Mouse (Mus musculus): Measurements from ENCODE around the gene Ccdc117. TPM values are rescaled to one million over a fixed set of nuclear protein-coding genes. Genes with fewer than 3 reads are reported as not detected.

Gene Ccdc117
- total and polyA plus RNA-seq, 3 experiments = 24.3 to 38.9 (median 27.0) TPM

DNA sequence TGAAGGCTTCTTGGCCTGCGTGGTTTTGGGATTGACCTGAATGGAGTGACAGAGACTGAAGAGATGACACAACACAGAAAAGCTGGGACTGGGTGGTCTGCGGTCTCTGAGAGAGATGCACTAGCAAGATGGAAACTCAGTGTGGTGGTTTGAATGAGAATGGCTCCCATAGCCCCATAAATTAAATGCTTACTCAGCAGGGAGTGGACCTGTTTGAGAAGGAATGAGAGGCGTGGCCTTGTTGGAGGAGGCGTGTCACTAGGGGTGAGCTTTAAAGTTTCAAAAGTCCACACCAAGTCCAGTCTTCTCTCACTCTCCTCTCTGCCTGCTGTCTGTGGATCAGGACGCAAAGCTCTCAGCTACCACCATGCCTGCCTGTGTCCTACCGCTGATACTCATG is 25.7 kb upstream of the Ccdc117 start:
- dilution Hi-C loops (cut with MboI; ENCODE audit: extremely low pct_ligation_motif_present, extremely low pct_unique_long_range_greater_than_20kb, low sequenced_read_pairs) (no loop called here), in situ Hi-C loops (cut with MboI; ENCODE audit: low pct_ligation_motif_present, low pct_unique_long_range_greater_than_20kb, low sequenced_read_pairs) (loop anchor here (10.0 kb wide), 1 partner anchor 67 kb away; no protein-coding TSS in a partner anchor)
- peaks cover 6% of the 10 kb centered on the region for H3K9me3 ChIP-seq (replicated peaks; ENCODE audit: low read length)
- H3K79me2 ChIP-seq (replicated peaks; ENCODE audit: control insufficient read depth, extremely low read depth, insufficient read depth, poor library complexity, severe bottlenecking) = no peaks in the 10 kb centered on the region
- no peaks in the 10 kb centered on the region for H3K27me3 ChIP-seq (replicated peaks)
- no peak for DNase-seq (ENCODE audit: extremely low read depth)
- no peak overlapping the region for H3K27ac ChIP-seq (ENCODE audit: insufficient read depth, low read depth)
- no peaks in the 10 kb centered on the region for H3K36me3 ChIP-seq (replicated peaks in 1 of 2; ENCODE audit: control insufficient read depth in 1 of 2, insufficient read depth in 1 of 2, low read length in 1 of 2)
- H3K9ac ChIP-seq (ENCODE audit: insufficient read depth, low read depth) = no peak overlapping the region
- no peak overlapping the region for H3K4me3 ChIP-seq (replicated peaks in 1 of 3; ENCODE audit: low read depth in 2 of 3, low read length in 2 of 3, poor library complexity in 1 of 3)
- no peak overlapping the region for H3K4me2 ChIP-seq (ENCODE audit: insufficient read depth, low read depth, poor library complexity, severe bottlenecking)
- no peak for TF ChIP-seq TBP (conservative IDR thresholded peaks at IDR 0.05; ENCODE audit: low read depth, low read length)
- no peak for TF ChIP-seq E2F4 (IDR thresholded peaks at IDR 0.05; ENCODE audit: insufficient replicate concordance, low read depth, low read length)
- TF ChIP-seq ZNF384 (IDR thresholded peaks at IDR 0.05; ENCODE audit: low read depth, low read length) = no peak
- no peak for TF ChIP-seq CHD1 (IDR thresholded peaks at IDR 0.05; ENCODE audit: low read depth, low read length)
- TF ChIP-seq MEF2A (IDR thresholded peaks at IDR 0.05; ENCODE audit: borderline replicate concordance, low read depth, low read length) = no peak
- TF ChIP-seq MYC (IDR thresholded peaks at IDR 0.05; ENCODE audit: low read depth, low read length) = no peak
- TF ChIP-seq ETS1 (conservative IDR thresholded peaks at IDR 0.05; ENCODE audit: low read depth, low read length) = no peak
- peaks cover 0 to 15% of the 10 kb centered on the region in 2 experiments; a peak in 2 of 4 replicates for H3K4me1 ChIP-seq (ENCODE audit: control insufficient read depth in 1 of 2, insufficient read depth in 2 of 2)

DNA sequence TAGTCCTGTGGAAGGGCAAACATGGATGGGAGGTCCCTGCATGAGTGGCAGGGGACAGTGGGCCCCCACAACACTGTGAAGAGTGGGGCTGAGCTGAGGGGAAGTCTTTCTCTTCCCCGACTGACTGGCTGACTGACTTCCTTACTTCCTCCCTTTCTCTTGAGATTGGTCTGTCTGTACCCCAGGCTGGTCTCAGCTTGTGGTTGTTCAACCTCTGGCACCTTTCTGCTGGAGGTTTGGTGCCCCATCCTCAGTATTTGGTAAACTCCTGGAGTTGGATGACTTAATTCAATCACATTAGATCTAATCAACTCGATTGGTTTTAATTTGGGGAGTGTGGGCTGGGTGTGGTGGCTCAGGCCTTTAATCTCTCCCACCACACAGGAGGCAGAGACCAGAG is 24.5 kb upstream of the Ccdc117 start:
- H3K4me1 ChIP-seq (ENCODE audit: control insufficient read depth in 1 of 2, insufficient read depth in 2 of 2) = peaks cover 0 to 15% of the 10 kb centered on the region in 2 experiments; a peak in 2 of 4 replicates
- no peak overlapping the region for H3K4me3 ChIP-seq (replicated peaks in 1 of 3; ENCODE audit: low read depth in 2 of 3, low read length in 2 of 3, poor library complexity in 1 of 3)
- no peak for DNase-seq (ENCODE audit: extremely low read depth)
- dilution Hi-C loops (cut with MboI; ENCODE audit: extremely low pct_ligation_motif_present, extremely low pct_unique_long_range_greater_than_20kb, low sequenced_read_pairs) (no loop called here), in situ Hi-C loops (cut with MboI; ENCODE audit: low pct_ligation_motif_present, low pct_unique_long_range_greater_than_20kb, low sequenced_read_pairs) (loop anchor here (10.0 kb wide), 1 partner anchor 68 kb away; no protein-coding TSS in a partner anchor)
- H3K27ac ChIP-seq (ENCODE audit: insufficient read depth, low read depth) = no peak overlapping the region
- H3K4me2 ChIP-seq (ENCODE audit: insufficient read depth, low read depth, poor library complexity, severe bottlenecking) = no peak overlapping the region
- peaks cover 6% of the 10 kb centered on the region for H3K9me3 ChIP-seq (replicated peaks; ENCODE audit: low read length)
- H3K36me3 ChIP-seq (replicated peaks in 1 of 2; ENCODE audit: control insufficient read depth in 1 of 2, insufficient read depth in 1 of 2, low read length in 1 of 2) = no peaks in the 10 kb centered on the region
- H3K79me2 ChIP-seq (replicated peaks; ENCODE audit: control insufficient read depth, extremely low read depth, insufficient read depth, poor library complexity, severe bottlenecking) = no peaks in the 10 kb centered on the region
- TF ChIP-seq BHLHE40 (IDR thresholded peaks at IDR 0.05; ENCODE audit: low read depth, low read length) (no peak), MAZ (IDR thresholded peaks at IDR 0.05; ENCODE audit: low read depth, low read length) (no peak), ZMIZ1 (IDR thresholded peaks at IDR 0.05; ENCODE audit: low read depth, low read length) (no peak), RAD21 (IDR thresholded peaks at IDR 0.05; ENCODE audit: low read depth, low read length) (no peak), RCOR1 (conservative IDR thresholded peaks at IDR 0.05; ENCODE audit: low read depth, low read length) (no peak), NELFE (IDR thresholded peaks at IDR 0.05; ENCODE audit: low read depth, low read length) (no peak), ELF1 (IDR thresholded peaks at IDR 0.05; ENCODE audit: low read depth, low read length) (no peak), MEF2A (IDR thresholded peaks at IDR 0.05; ENCODE audit: borderline replicate concordance, low read depth, low read length) (no peak), TBP (conservative IDR thresholded peaks at IDR 0.05; ENCODE audit: low read depth, low read length) (no peak), GABPA (IDR thresholded peaks at IDR 0.05; ENCODE audit: insufficient replicate concordance, low read depth, low read length) (no peak)
- peaks cover 4% of the 10 kb centered on the region for H3K27me3 ChIP-seq (replicated peaks)
- no peak overlapping the region for H3K9ac ChIP-seq (ENCODE audit: insufficient read depth, low read depth)
